ENCODE assay signal across 8 mouse cellular contexts in the genomic region with DNA sequence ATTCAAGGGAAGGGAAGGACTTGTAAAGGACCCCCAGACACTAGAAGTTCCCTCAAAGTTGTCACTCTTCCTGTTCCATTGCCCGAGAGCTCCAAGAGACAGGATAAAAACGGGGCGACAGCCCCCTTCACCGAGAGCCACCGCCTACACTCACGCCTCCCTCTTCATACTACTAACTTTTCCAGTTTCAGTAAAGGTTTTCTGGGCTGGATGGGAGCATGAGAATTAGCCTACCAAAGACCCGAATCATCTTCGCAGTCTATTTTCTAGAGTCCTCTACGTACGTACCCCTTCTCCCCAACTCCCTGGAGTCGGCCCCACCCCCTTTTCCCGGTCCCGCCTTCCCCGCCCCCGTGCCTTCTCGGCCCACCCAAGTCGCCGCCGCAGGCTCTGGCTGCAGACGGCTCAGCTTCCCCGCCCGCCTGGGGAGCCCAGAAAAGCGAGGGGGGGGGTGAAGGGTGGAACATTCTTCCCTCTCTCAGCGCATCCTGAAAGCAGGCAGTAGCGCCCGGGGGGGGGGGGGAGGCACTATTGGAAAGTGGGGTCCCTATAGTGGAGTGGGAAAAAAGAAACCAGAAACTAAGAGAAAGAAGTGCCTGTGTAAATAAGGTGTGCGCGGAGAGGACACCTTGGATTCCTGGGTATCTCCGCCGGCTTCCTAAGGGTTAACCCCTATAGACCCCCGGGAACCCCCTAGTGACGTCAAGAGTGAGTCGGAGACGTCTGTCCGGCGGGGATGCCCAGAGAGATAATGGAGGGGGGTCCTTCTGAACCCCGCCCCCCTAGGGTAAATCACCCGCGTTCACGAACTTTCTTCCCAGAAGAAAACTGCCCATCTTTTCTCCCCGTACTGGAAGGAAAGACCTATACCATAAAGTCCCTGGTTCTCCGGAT. TPM values are rescaled to one million over a fixed set of nuclear protein-coding genes. Genes with fewer than 3 reads are reported as not detected.
DNase-seq lines count a peak whose midpoint lies in the region; ATAC-seq and TF ChIP-seq lines count a peak whose summit lies in the region.

No protein-coding gene starts in this region.

- no peaks in the 10 kb centered on the region for H3K9me3 ChIP-seq in heart, embryonic 15.5 days (replicated peaks)
- no peaks in the 10 kb centered on the region for H3K9me3 ChIP-seq in limb, embryonic 13.5 days

- H3K4me2 ChIP-seq in heart, embryonic 15.5 days = peak overlapping the region; percentile 98
- H3K4me2 ChIP-seq in limb, embryonic 13.5 days (replicated peaks) = peak overlapping the region; percentile 75

- peak; percentile 25 for DNase-seq in lung, adult 2 months
- no peak for DNase-seq in lung, postnatal 25 days (ENCODE audit: low spot score)
- peak; percentile 84 for DNase-seq in embryo, embryonic 10.5 days (ENCODE audit: low spot score)
- DNase-seq in neural tube, embryonic 10.5 days (ENCODE audit: extremely low spot score, low spot score) = peak; percentile 81
- DNase-seq in frontal cortex, postnatal 36 days (ENCODE audit: low spot score in 2 of 2) = no peak
- no peak for DNase-seq in layer of hippocampus, adult 9-11 months

- peaks cover 2% of the 10 kb centered on the region; the same call in 1 of the 2 replicates for H3K4me1 ChIP-seq in lung, adult 2 months (ENCODE audit: control insufficient read depth, insufficient read depth, low read length)
- peaks cover 36% of the 10 kb centered on the region for H3K4me1 ChIP-seq in heart, embryonic 15.5 days (replicated peaks)
- peaks cover 29% of the 10 kb centered on the region for H3K4me1 ChIP-seq in limb, embryonic 13.5 days

- under 1% methylated on average over 40 of the region's 42 CpGs for WGBS in lung, adult 2 months
- under 1% methylated on average over 40 of the region's 42 CpGs for WGBS in heart, embryonic 15.5 days
- WGBS in limb, embryonic 13.5 days = under 1% methylated on average over 41 of the region's 42 CpGs

- peak overlapping the region; percentile 59 for H3K4me3 ChIP-seq in lung, adult 2 months (replicated peaks; ENCODE audit: extremely low read depth, low read depth, low read length)
- H3K4me3 ChIP-seq in heart, embryonic 15.5 days = peak overlapping the region; percentile 59
- peak overlapping the region; percentile 57 for H3K4me3 ChIP-seq in limb, embryonic 13.5 days

- TF ChIP-seq POLR2A in lung, adult 2 months (IDR thresholded peaks at IDR 0.05; ENCODE audit: borderline replicate concordance, extremely low read depth, low read depth, low read length) = no peak

- peaks cover 48% of the 10 kb centered on the region for H3K27me3 ChIP-seq in heart, embryonic 15.5 days
- no peaks in the 10 kb centered on the region for H3K27me3 ChIP-seq in limb, embryonic 13.5 days

- peak overlapping the region; percentile 52 for H3K9ac ChIP-seq in heart, embryonic 15.5 days
- H3K9ac ChIP-seq in limb, embryonic 13.5 days = peak overlapping the region; percentile 63

- ATAC-seq in heart, embryonic 15.5 days (replicated peaks; ENCODE audit: insufficient number of reproducible peaks, insufficient read depth, low FRiP score, low read depth) = peak; percentile 12; the same call in 1 of the 2 replicates
- ATAC-seq in limb, embryonic 13.5 days (ENCODE audit: low FRiP score, low read depth) = peak; percentile 39

- peak overlapping the region; percentile 34; the same call in 1 of the 2 replicates for H3K27ac ChIP-seq in heart, embryonic 15.5 days
- peak overlapping the region; percentile 87 for H3K27ac ChIP-seq in limb, embryonic 13.5 days

- TF ChIP-seq CTCF in lung, adult 2 months (IDR thresholded peaks at IDR 0.05; ENCODE audit: insufficient read depth, low read length) = no peak

- H3K36me3 ChIP-seq in heart, embryonic 15.5 days = no peaks in the 10 kb centered on the region
- H3K36me3 ChIP-seq in limb, embryonic 13.5 days = peaks cover 23% of the 10 kb centered on the region

RNA-seq across cellular contexts. Expression of a gene that starts 1.8 kb away (rescaled TPM):
- 11.1 and 11.2 TPM in 2 replicates for polyA plus RNA-seq in lung, adult 2 months (2012; rRNA removed)
- polyA plus RNA-seq in heart, embryonic 15.5 days (2015; fragmentation: Nextera tagmentation; extraction: Ambion mirVana) = 0.58 and 1.5 TPM in 2 replicates
- polyA plus RNA-seq in limb, embryonic 13.5 days (2015; fragmentation: Nextera tagmentation; extraction: Ambion mirVana) = 14.8 and 16.5 TPM in 2 replicates

RNA-seq across cellular contexts. Expression of a gene that starts 14.3 kb away (rescaled TPM):
- 0.02 TPM in 1 of 2 replicates, not detected in the other for polyA plus RNA-seq in lung, adult 2 months (2012; rRNA removed)
- polyA plus RNA-seq in heart, embryonic 15.5 days (2015; fragmentation: Nextera tagmentation; extraction: Ambion mirVana) = 0.03 TPM in 1 of 2 replicates, not detected in the other
- polyA plus RNA-seq in limb, embryonic 13.5 days (2015; fragmentation: Nextera tagmentation; extraction: Ambion mirVana) = 0.04 and 0.05 TPM in 2 replicates

RNA-seq across cellular contexts. Expression of a gene that starts 18.2 kb away (rescaled TPM):
- polyA plus RNA-seq in lung, adult 2 months (2012; rRNA removed) = 18.2 and 19.2 TPM in 2 replicates
- 2.0 and 11.0 TPM in 2 replicates for polyA plus RNA-seq in heart, embryonic 15.5 days (2015; fragmentation: Nextera tagmentation; extraction: Ambion mirVana)
- 5.2 and 5.4 TPM in 2 replicates for polyA plus RNA-seq in limb, embryonic 13.5 days (2015; fragmentation: Nextera tagmentation; extraction: Ambion mirVana)

RNA-seq across cellular contexts. Expression of a gene that starts 28.3 kb away (rescaled TPM):
- 35.4 and 36.9 TPM in 2 replicates for polyA plus RNA-seq in lung, adult 2 months (2012; rRNA removed)
- 75.4 and 78.4 TPM in 2 replicates for polyA plus RNA-seq in heart, embryonic 15.5 days (2015; fragmentation: Nextera tagmentation; extraction: Ambion mirVana)
- polyA plus RNA-seq in limb, embryonic 13.5 days (2015; fragmentation: Nextera tagmentation; extraction: Ambion mirVana) = 118 and 122 TPM in 2 replicates

RNA-seq across cellular contexts. Expression of a gene that starts 30.3 kb away (rescaled TPM):
- not detected in 2 replicates for polyA plus RNA-seq in lung, adult 2 months (2012; rRNA removed)
- 0.10 TPM in 1 of 2 replicates, not detected in the other for polyA plus RNA-seq in heart, embryonic 15.5 days (2015; fragmentation: Nextera tagmentation; extraction: Ambion mirVana)
- polyA plus RNA-seq in limb, embryonic 13.5 days (2015; fragmentation: Nextera tagmentation; extraction: Ambion mirVana) = not detected in 2 replicates

Comparison
In these comparisons a context has a peak if more than half of its experiments do, and no peak if none do; other contexts are left out.
1. DNase-seq: peak in lung, adult 2 months (single experiment), embryo, embryonic 10.5 days (single experiment) and neural tube, embryonic 10.5 days (single experiment); none in lung, postnatal 25 days (single experiment), frontal cortex, postnatal 36 days (0 of 2) and layer of hippocampus, adult 9-11 months (single experiment).
2. Peak in every context shown above with its lines, with median percentiles within 50 percentile points of each other: H3K4me3 ChIP-seq.